Mouse (Mus musculus) CH12.LX (cell line): ENCODE results near the gene Btbd10. TPM values are rescaled to one million over a fixed set of nuclear protein-coding genes. Genes with fewer than 3 reads are reported as not detected.

Source experiments
- DNase-seq: peaks from one replicate; pipeline ENCODE4 v3.0.0-alpha.2; 2013; ENCODE audit errors: extremely low read depth
- H3K27ac ChIP-seq: 2 replicates; pipeline ENCODE4 v1.5.1; 2012; ENCODE audit warnings: low read depth, mild to moderate bottlenecking, control low read depth, moderate library complexity; ENCODE audit not compliant: insufficient read depth
- H3K27me3 ChIP-seq: replicated peaks from 2 replicates; pipeline ENCODE3; 2012; ENCODE audit warnings: inconsistent platforms
- H3K36me3 ChIP-seq, 2 experiments: replicated peaks in 1 of 2; 2 replicates each; pipeline versions ENCODE3 to v1.6.1; 2012; ENCODE audit warnings: inconsistent platforms in 1 of 2, low read length in 1 of 2, mild to moderate bottlenecking in 1 of 2, mixed read lengths in 1 of 2, moderate library complexity in 1 of 2; ENCODE audit not compliant: control insufficient read depth in 1 of 2, insufficient read depth in 1 of 2
- H3K4me1 ChIP-seq, 2 experiments: 2 replicates each; pipeline ENCODE4 v1.6.1; 2012; ENCODE audit warnings: inconsistent platforms in 1 of 2, moderate library complexity in 1 of 2; ENCODE audit not compliant: insufficient read depth in 2 of 2, control insufficient read depth in 1 of 2
- H3K4me2 ChIP-seq: 2 replicates; pipeline ENCODE4 v1.6.1; 2012; ENCODE audit warnings: low read depth, mild to moderate bottlenecking, control low read depth; ENCODE audit not compliant: poor library complexity, insufficient read depth, severe bottlenecking
- H3K4me3 ChIP-seq, 3 experiments: fragments of 150-350 bp in 1 of 3; sonication (generic) in 1 of 3; replicated peaks in 1 of 3; 2 replicates each; pipeline versions ENCODE3 to v1.5.1; 2011 to 2012; ENCODE audit warnings: low read depth in 2 of 3, low read length in 2 of 3, mild to moderate bottlenecking in 2 of 3, moderate library complexity in 2 of 3, control low read depth in 1 of 3, improper control_type of control experiment in 1 of 3, inconsistent platforms in 1 of 3, mixed read lengths in 1 of 3; ENCODE audit not compliant: poor library complexity in 1 of 3
- H3K79me2 ChIP-seq: replicated peaks from 2 replicates; pipeline ENCODE4 v1.6.1; 2012; ENCODE audit warnings: mild to moderate bottlenecking, moderate library complexity; ENCODE audit not compliant: control insufficient read depth, poor library complexity, insufficient read depth, severe bottlenecking; ENCODE audit errors: extremely low read depth
- H3K9ac ChIP-seq: 2 replicates; pipeline ENCODE4 v1.6.1; 2012; ENCODE audit warnings: low read depth, mild to moderate bottlenecking, control low read depth, moderate library complexity; ENCODE audit not compliant: insufficient read depth
- H3K9me3 ChIP-seq: replicated peaks from 2 replicates; pipeline ENCODE3; 2012; ENCODE audit warnings: low read length, inconsistent platforms, mixed read lengths
- CHD1 ChIP-seq: IDR thresholded peaks from 2 replicates; pipeline ENCODE4 v1.6.1; 2012; ENCODE audit warnings: low read depth, low read length, improper control_type of control experiment, inconsistent platforms
- CHD2 ChIP-seq: IDR thresholded peaks from 2 replicates; pipeline ENCODE4 v1.6.1; 2011; ENCODE audit warnings: low read length, improper control_type of control experiment
- CTCF ChIP-seq, 2 experiments: IDR thresholded peaks in 1 of 2; conservative IDR thresholded peaks in 1 of 2; 2 replicates each; pipeline ENCODE4 v1.5.1; 2011 to 2012; ENCODE audit warnings: low read depth in 2 of 2, low read length in 2 of 2, improper control_type of control experiment in 1 of 2, inconsistent platforms in 1 of 2, mild to moderate bottlenecking in 1 of 2, moderate library complexity in 1 of 2
- ELF1 ChIP-seq: IDR thresholded peaks from 2 replicates; pipeline ENCODE4 v1.6.1; 2014; ENCODE audit warnings: low read depth, mild to moderate bottlenecking, inconsistent platforms, low read length, improper control_type of control experiment
- GABPA ChIP-seq: IDR thresholded peaks from 2 replicates; pipeline ENCODE4 v1.6.1; 2012; ENCODE audit warnings: low read depth, low read length, improper control_type of control experiment, inconsistent platforms; ENCODE audit not compliant: insufficient replicate concordance
- KAT2A ChIP-seq: IDR thresholded peaks from 2 replicates; pipeline ENCODE4 v1.6.1; 2012; ENCODE audit warnings: low read length, improper control_type of control experiment, inconsistent platforms; ENCODE audit not compliant: insufficient replicate concordance
- MAFK ChIP-seq: IDR thresholded peaks from 2 replicates; pipeline ENCODE4 v1.6.1; 2011; ENCODE audit warnings: low read length, improper control_type of control experiment; ENCODE audit not compliant: insufficient replicate concordance
- MEF2A ChIP-seq: IDR thresholded peaks from 2 replicates; pipeline ENCODE4 v1.6.1; 2014; ENCODE audit warnings: low read depth, mild to moderate bottlenecking, inconsistent platforms, low read length, improper control_type of control experiment, borderline replicate concordance
- NELFE ChIP-seq: IDR thresholded peaks from 2 replicates; pipeline ENCODE4 v1.6.1; 2011; ENCODE audit warnings: low read depth, low read length, improper control_type of control experiment
- POLR2A ChIP-seq: IDR thresholded peaks from 2 replicates; pipeline ENCODE4 v1.6.1; 2011; ENCODE audit warnings: low read depth, mild to moderate bottlenecking, improper control_type of control experiment, low read length
- POLR2AphosphoS2 ChIP-seq: IDR thresholded peaks from 2 replicates; pipeline ENCODE4 v1.6.1; 2011; ENCODE audit warnings: low read depth, low read length, improper control_type of control experiment
- RAD21 ChIP-seq: IDR thresholded peaks from 2 replicates; pipeline ENCODE4 v1.6.1; 2011; ENCODE audit warnings: low read depth, mild to moderate bottlenecking, low read length, improper control_type of control experiment, moderate library complexity
- RCOR1 ChIP-seq: conservative IDR thresholded peaks from 2 replicates; pipeline ENCODE4 v1.6.1; 2012; ENCODE audit warnings: low read depth, mild to moderate bottlenecking, inconsistent platforms, low read length, improper control_type of control experiment
- SIN3A ChIP-seq: IDR thresholded peaks from 2 replicates; pipeline ENCODE4 v1.6.1; 2012; ENCODE audit warnings: low read length, improper control_type of control experiment, inconsistent platforms
- SMC3 ChIP-seq: IDR thresholded peaks from 2 replicates; pipeline ENCODE4 v1.6.1; 2011; ENCODE audit warnings: low read depth, low read length, improper control_type of control experiment
- USF2 ChIP-seq: conservative IDR thresholded peaks from 2 replicates; pipeline ENCODE4 v1.6.1; 2011; ENCODE audit warnings: low read depth, low read length, improper control_type of control experiment
- ZKSCAN1 ChIP-seq: IDR thresholded peaks from 2 replicates; pipeline ENCODE4 v1.6.1; 2012; ENCODE audit warnings: low read depth, inconsistent platforms, low read length, improper control_type of control experiment, borderline replicate concordance
- ZMIZ1 ChIP-seq: IDR thresholded peaks from 2 replicates; pipeline ENCODE4 v1.6.1; 2012; ENCODE audit warnings: low read depth, mild to moderate bottlenecking, inconsistent platforms, low read length, improper control_type of control experiment
- ZNF384 ChIP-seq: IDR thresholded peaks from 2 replicates; pipeline ENCODE4 v1.6.1; 2012; ENCODE audit warnings: low read depth, low read length, improper control_type of control experiment, inconsistent platforms
- dilution Hi-C: fragments of 300-500 bp; cut with MboI; formaldehyde crosslinking; loops from 2 replicates; pipeline ENCODE4 v1.14.3; 2020; ENCODE audit warnings: low sequenced_read_pairs; ENCODE audit not compliant: extremely low pct_unique_long_range_greater_than_20kb, extremely low pct_ligation_motif_present
- in situ Hi-C: fragments of 300-500 bp; cut with MboI; formaldehyde crosslinking; loops from 3 replicates; pipeline ENCODE4 v1.14.3; 2019; ENCODE audit warnings: low sequenced_read_pairs, low pct_ligation_motif_present, low pct_unique_long_range_greater_than_20kb, mixed read lengths
- polyA plus RNA-seq: library from polyadenylated mRNA; unstranded; fragments of >175 nt; gene quantifications from 2 replicates; pipeline ENCODE4 v1.2.1, GENCODE M21; 2012; ENCODE audit warnings: low read depth; ENCODE audit not compliant: insufficient read length
- total RNA-seq, 2 experiments: library from RNA; depleted of rRNA; stranded (reverse); fragments of 300-350 nt in 1 of 2; fragments of >200 nt in 1 of 2; gene quantifications; 2 replicates each; pipeline ENCODE4 v1.2.3; 2012 to 2014

Gene Btbd10
- total and polyA plus RNA-seq, 3 experiments = 13.6 to 23.9 (median 17.0) TPM

- no peak overlapping the region for H3K9ac ChIP-seq
- dilution Hi-C loops (no loop called here), in situ Hi-C loops (loop anchor here (25.0 kb wide), 1 partner anchor 357 kb away; no protein-coding TSS in a partner anchor)
- peak; percentile 40 for DNase-seq
- no peaks in the 10 kb centered on the region for H3K27me3 ChIP-seq
- H3K4me2 ChIP-seq = no peak overlapping the region
- no peaks in the 10 kb centered on the region for H3K9me3 ChIP-seq
- H3K27ac ChIP-seq = no peak overlapping the region
- TF ChIP-seq KAT2A = no peak
- no peak for TF ChIP-seq CHD2
- TF ChIP-seq ZMIZ1 = no peak
- no peak for TF ChIP-seq ZNF384
- no peak for TF ChIP-seq SIN3A
- TF ChIP-seq POLR2AphosphoS2 = no peak
- no peak for TF ChIP-seq SMC3
- TF ChIP-seq RCOR1 = no peak
- no peak for TF ChIP-seq POLR2A
- TF ChIP-seq USF2 = no peak
- TF ChIP-seq MAFK = no peak
- no peak for TF ChIP-seq NELFE
- TF ChIP-seq MEF2A = no peak
- TF ChIP-seq ELF1 = no peak
- TF ChIP-seq CHD1 = no peak
- TF ChIP-seq GABPA = no peak
- TF ChIP-seq, all 38 proteins: peak for 0
- no peaks in the 10 kb centered on the region for H3K36me3 ChIP-seq
- peaks cover 4 to 26% of the 10 kb centered on the region in 2 experiments; a peak in 3 of 4 replicates for H3K4me1 ChIP-seq
- no peak overlapping the region for H3K4me3 ChIP-seq
- no peaks in the 10 kb centered on the region for H3K79me2 ChIP-seq
Measured at GRCm38 (mm10) chr7:113269081-113269480, 100.1 kb downstream of the Btbd10 start.

DNA sequence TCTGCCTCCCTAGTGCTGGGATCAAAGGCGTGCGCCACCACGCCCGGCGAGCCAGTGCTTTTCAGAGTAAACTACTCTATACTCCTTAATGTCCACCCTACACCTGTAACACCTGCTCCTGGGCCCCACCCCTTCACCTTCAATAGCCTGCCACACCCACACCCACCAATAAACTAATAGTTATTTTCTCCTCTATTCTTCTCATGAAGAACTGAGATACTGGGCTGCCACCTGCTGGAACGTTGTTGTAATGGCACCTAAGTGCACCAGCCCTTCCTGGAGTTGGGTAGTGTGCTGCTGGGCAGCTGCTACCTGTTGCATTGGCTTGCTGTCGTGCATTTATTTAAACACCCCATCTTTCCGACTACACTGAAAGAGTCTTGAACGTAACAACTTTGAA is 100.9 kb downstream of the Btbd10 start:
- in situ Hi-C loops = loop anchor here (25.0 kb wide), 1 partner anchor 356 kb away; no protein-coding TSS in a partner anchor
- no peak overlapping the region for H3K4me3 ChIP-seq
- dilution Hi-C loops = no loop called here
- H3K4me2 ChIP-seq = no peak overlapping the region
- no peaks in the 10 kb centered on the region for H3K36me3 ChIP-seq
- no peak overlapping the region for H3K27ac ChIP-seq
- no peaks in the 10 kb centered on the region for H3K79me2 ChIP-seq
- no peaks in the 10 kb centered on the region for H3K9me3 ChIP-seq
- TF ChIP-seq RAD21 (peak; percentile 74), CTCF (conservative IDR thresholded peaks at IDR 0.05 in 1 of 2, IDR thresholded peaks at IDR 0.05 in 1 of 2; ENCODE audit: low read depth in 2 of 2, low read length in 2 of 2) (peak; percentile 66 to 78), SMC3 (peak; percentile 66), ZKSCAN1 (no peak)
- H3K27me3 ChIP-seq = no peaks in the 10 kb centered on the region
- no peak overlapping the region for H3K9ac ChIP-seq
- peak; percentile 64 for DNase-seq
- H3K4me1 ChIP-seq = peaks cover 4 to 30% of the 10 kb centered on the region in 2 experiments; a peak in 3 of 4 replicates

Other genes starting within 250 kb of the Btbd10 start
- 2.5 and 2.6 TPM in 2 replicates for gene Arntl, start 161.9 kb downstream of the Btbd10 start, total RNA-seq (2012; rRNA removed)
- gene Arntl, start 161.9 kb downstream of the Btbd10 start, total RNA-seq (2014; rRNA removed) = 4.6 TPM in 2 replicates
- gene Arntl, start 161.9 kb downstream of the Btbd10 start, polyA plus RNA-seq = 3.2 and 3.3 TPM in 2 replicates
- gene Pth, start 19.2 kb upstream of the Btbd10 start, total RNA-seq (2012; rRNA removed) = not detected in 2 replicates
- gene Pth, start 19.2 kb upstream of the Btbd10 start, total RNA-seq (2014; rRNA removed) = not detected in 2 replicates
- not detected in 2 replicates for gene Pth, start 19.2 kb upstream of the Btbd10 start, polyA plus RNA-seq
- 73.4 and 81.5 TPM in 2 replicates for gene Far1, start 144.4 kb upstream of the Btbd10 start, total RNA-seq (2012; rRNA removed)
- 170 and 201 TPM in 2 replicates for gene Far1, start 144.4 kb upstream of the Btbd10 start, total RNA-seq (2014; rRNA removed)
- 91.7 and 97.3 TPM in 2 replicates for gene Far1, start 144.4 kb upstream of the Btbd10 start, polyA plus RNA-seq